Mouse (Mus musculus): ENCODE results near the gene Col1a1. TPM values are rescaled to one million over a fixed set of nuclear protein-coding genes. Genes with fewer than 3 reads are reported as not detected.
"Not testable (repeated sequence)": the region's sequence is repeated elsewhere in the genome, so short reads cannot be mapped to it uniquely, and the experiment has no call there.

Gene Col1a1
- polyA plus RNA-seq, 1 experiment: 2.3 TPM

DNA sequence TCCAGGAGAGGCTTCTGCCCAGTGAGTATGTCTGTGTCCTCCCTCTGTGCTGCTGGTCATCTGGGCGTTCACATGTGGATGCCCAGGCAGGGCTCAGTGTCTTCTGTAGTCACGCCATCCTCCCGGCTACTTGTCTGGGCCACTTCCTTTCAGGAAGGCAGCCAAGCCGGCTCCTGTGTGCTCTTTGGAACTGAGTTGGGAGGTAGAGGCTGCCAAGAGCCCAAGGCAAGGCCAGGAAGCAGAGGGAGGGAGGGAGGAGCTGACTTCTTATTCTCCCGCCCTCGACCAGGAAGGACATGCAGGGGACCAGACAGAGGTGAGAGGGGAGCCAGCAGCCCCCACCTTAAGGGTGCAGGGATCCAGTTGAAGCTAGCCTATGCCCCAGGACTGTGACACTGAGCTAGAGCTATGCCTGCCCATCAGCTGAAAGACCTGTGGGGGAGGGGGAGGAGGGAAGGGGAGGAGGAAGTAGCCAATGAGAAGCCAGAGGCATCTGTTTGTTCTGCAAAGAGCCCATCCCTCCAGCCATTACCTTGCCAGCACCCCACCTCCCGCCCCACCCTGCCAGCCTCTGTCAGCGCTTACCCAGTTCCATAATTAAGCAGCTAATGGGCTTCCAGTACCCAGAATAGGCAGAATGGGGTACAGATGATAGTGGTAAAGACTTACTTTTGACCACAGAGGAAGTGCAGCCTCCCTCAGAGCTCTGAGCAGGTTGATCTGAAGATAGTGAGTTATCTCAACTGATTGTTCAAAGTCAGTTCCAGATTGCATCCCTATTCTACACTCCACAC, 22.2 kb downstream of the Col1a1 start:
- TF ChIP-seq FOSL1 (IDR thresholded peaks at IDR 0.05; ENCODE audit: insufficient read depth, low read length, poor library complexity, severe bottlenecking) (no peak), USF1 (IDR thresholded peaks at IDR 0.05; ENCODE audit: low read depth) (no peak), CTCF (IDR thresholded peaks at IDR 0.05; ENCODE audit: control insufficient read depth, insufficient read depth, insufficient read length) (no peak), MYOD1 (IDR thresholded peaks at IDR 0.05; ENCODE audit: control insufficient read depth, insufficient read length, low read depth) (no peak), MAX (IDR thresholded peaks at IDR 0.05) (no peak), MYOG (IDR thresholded peaks at IDR 0.05; ENCODE audit: control insufficient read depth, extremely low read depth, insufficient read length) (no peak), CEBPB (IDR thresholded peaks at IDR 0.05; ENCODE audit: low read depth) (no peak)
- Histone ChIP-seq H3K79me2 (ENCODE audit: control insufficient read depth, insufficient read depth) (no peaks in the 10 kb centered on the region), H3K4me3 (ENCODE audit: insufficient read depth, poor library complexity, severe bottlenecking) (no peak overlapping the region), H3K36me3 (ENCODE audit: control insufficient read depth, insufficient read depth) (no peaks in the 10 kb centered on the region), H3K79me3 (ENCODE audit: low read depth) (no peaks in the 10 kb centered on the region), H3K27me3 (ENCODE audit: control insufficient read depth, insufficient read depth, insufficient read length) (no peaks in the 10 kb centered on the region), H3ac (ENCODE audit: control insufficient read depth, insufficient read length, low read depth) (no peak overlapping the region)

- Histone ChIP-seq H3ac (ENCODE audit: control insufficient read depth, insufficient read length, low read depth) (no peak overlapping the region), H3K79me2 (ENCODE audit: control insufficient read depth, insufficient read depth) (no peaks in the 10 kb centered on the region), H3K27me3 (ENCODE audit: control insufficient read depth, insufficient read depth, insufficient read length) (peaks cover 3% of the 10 kb centered on the region), H3K4me3 (ENCODE audit: insufficient read depth, poor library complexity, severe bottlenecking) (no peak overlapping the region), H3K36me3 (ENCODE audit: control insufficient read depth, insufficient read depth) (no peaks in the 10 kb centered on the region), H3K79me3 (ENCODE audit: low read depth) (no peaks in the 10 kb centered on the region)
- TF ChIP-seq MAX (IDR thresholded peaks at IDR 0.05) (no peak), CEBPB (IDR thresholded peaks at IDR 0.05; ENCODE audit: low read depth) (no peak), MYOD1 (IDR thresholded peaks at IDR 0.05; ENCODE audit: control insufficient read depth, insufficient read length, low read depth) (no peak), USF1 (IDR thresholded peaks at IDR 0.05; ENCODE audit: low read depth) (no peak)
These were observed 26.6 kb downstream of the Col1a1 start for GRCm38 (mm10) chr11:94962534-94963101.

DNA sequence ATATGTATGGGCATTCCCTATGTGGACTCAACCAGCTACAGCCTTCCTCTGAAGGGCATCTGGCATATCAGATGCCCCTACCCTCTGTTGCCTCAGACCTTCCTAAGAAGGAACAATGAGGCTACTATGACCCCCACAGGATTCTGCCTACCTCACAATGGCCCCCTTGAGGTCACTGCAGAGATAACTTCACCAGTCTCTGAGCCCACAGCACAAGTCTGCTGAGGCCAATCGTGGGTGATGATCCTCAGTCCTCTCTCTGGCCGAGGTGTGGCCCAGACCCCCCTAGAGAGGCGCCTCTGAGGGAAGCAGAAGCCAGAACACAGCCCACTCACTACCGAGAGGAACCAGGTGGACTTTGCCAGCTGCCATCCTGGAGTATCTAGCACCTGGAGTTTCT, 31.4 kb downstream of the Col1a1 start, which contains the start of gene Hils1:
Hils1 (plus strand) TSS at position 175 of the 400 bp plus-strand sequence.
- no peak within 1 kb of the TSS for H3ac ChIP-seq (ENCODE audit: control insufficient read depth, insufficient read length, low read depth)
- no peak within 1 kb of the TSS for H3K4me3 ChIP-seq (ENCODE audit: insufficient read depth, poor library complexity, severe bottlenecking)
- peaks cover 9% of the 10 kb centered on the region for H3K27me3 ChIP-seq (ENCODE audit: control insufficient read depth, insufficient read depth, insufficient read length)
- no peaks in the 10 kb centered on the region for H3K79me3 ChIP-seq (ENCODE audit: low read depth)
- H3K79me2 ChIP-seq (ENCODE audit: control insufficient read depth, insufficient read depth): no peaks in the 10 kb centered on the region
- no peaks in the 10 kb centered on the region for H3K36me3 ChIP-seq (ENCODE audit: control insufficient read depth, insufficient read depth)
- TF ChIP-seq CEBPB (IDR thresholded peaks at IDR 0.05; ENCODE audit: low read depth) (no peak), MYOD1 (IDR thresholded peaks at IDR 0.05; ENCODE audit: control insufficient read depth, insufficient read length, low read depth) (no peak), CTCF (IDR thresholded peaks at IDR 0.05; ENCODE audit: control insufficient read depth, insufficient read depth, insufficient read length) (no peak), MYOG (IDR thresholded peaks at IDR 0.05; ENCODE audit: control insufficient read depth, extremely low read depth, insufficient read length) (no peak), FOSL1 (IDR thresholded peaks at IDR 0.05; ENCODE audit: insufficient read depth, low read length, poor library complexity, severe bottlenecking) (no peak), MAX (IDR thresholded peaks at IDR 0.05) (no peak), USF1 (IDR thresholded peaks at IDR 0.05; ENCODE audit: low read depth) (no peak)

GRCm38 (mm10) chr11:94968187-94968586, 32.2 kb downstream of the Col1a1 start:
- Histone ChIP-seq H3K79me2 (ENCODE audit: control insufficient read depth, insufficient read depth) (no peaks in the 10 kb centered on the region), H3K36me3 (ENCODE audit: control insufficient read depth, insufficient read depth) (no peaks in the 10 kb centered on the region), H3K79me3 (ENCODE audit: low read depth) (no peaks in the 10 kb centered on the region), H3K27me3 (ENCODE audit: control insufficient read depth, insufficient read depth, insufficient read length) (peaks cover 9% of the 10 kb centered on the region), H3K4me3 (ENCODE audit: insufficient read depth, poor library complexity, severe bottlenecking) (no peak overlapping the region), H3ac (ENCODE audit: control insufficient read depth, insufficient read length, low read depth) (no peak overlapping the region)
- TF ChIP-seq CTCF (IDR thresholded peaks at IDR 0.05; ENCODE audit: control insufficient read depth, insufficient read depth, insufficient read length): no peak
- no peak for TF ChIP-seq MAX (IDR thresholded peaks at IDR 0.05)
- TF ChIP-seq CEBPB (IDR thresholded peaks at IDR 0.05; ENCODE audit: low read depth): no peak
- no peak for TF ChIP-seq USF1 (IDR thresholded peaks at IDR 0.05; ENCODE audit: low read depth)
- no peak for TF ChIP-seq MYOD1 (IDR thresholded peaks at IDR 0.05; ENCODE audit: control insufficient read depth, insufficient read length, low read depth)
- no peak for TF ChIP-seq FOSL1 (IDR thresholded peaks at IDR 0.05; ENCODE audit: insufficient read depth, low read length, poor library complexity, severe bottlenecking)
- TF ChIP-seq MYOG (IDR thresholded peaks at IDR 0.05; ENCODE audit: control insufficient read depth, extremely low read depth, insufficient read length): no peak

- not testable (repeated sequence) for H3ac ChIP-seq (ENCODE audit: control insufficient read depth, insufficient read length, low read depth); H3K4me3 ChIP-seq (ENCODE audit: insufficient read depth, poor library complexity, severe bottlenecking); H3K79me2 ChIP-seq (ENCODE audit: control insufficient read depth, insufficient read depth); H3K79me3 ChIP-seq (ENCODE audit: low read depth); H3K36me3 ChIP-seq (ENCODE audit: control insufficient read depth, insufficient read depth); H3K27me3 ChIP-seq (ENCODE audit: control insufficient read depth, insufficient read depth, insufficient read length)
These were observed 33.7 kb downstream of the Col1a1 start for GRCm38 (mm10) chr11:94969709-94970108.

Data from C2C12 (cell line).